20 mouse cellular contexts compared by ENCODE assay signal in genomic region chr1:150814917-150815316, GRCm38 (mm10).
A peak's percentile ranks its signal among the peaks of the same experiment; 100 is the strongest.
DNase-seq lines count a peak whose midpoint lies in the region; ATAC-seq and TF ChIP-seq lines count a peak whose summit lies in the region.
"Had no signal": no experiment of that assay in that cellular context is flagged by ENCODE, and none has a peak within 500 bp of the region (broad histone marks: within the 10 kb centered on the region; RNA-seq: fewer than 3 reads in every experiment).

No protein-coding gene starts in this region.

- no peak for ATAC-seq in heart, embryonic 12.5 days (ENCODE audit: insufficient number of reproducible peaks, low FRiP score)
- ATAC-seq in heart, postnatal 0 days (ENCODE audit: insufficient read depth, low read depth): peak; percentile 72
- ATAC-seq in kidney, postnatal 0 days (replicated peaks; ENCODE audit: low FRiP score, low read depth): no peak
- ATAC-seq: activated CD4-positive, CD25-positive, alpha-beta regulatory T cell, adult 4 months; forebrain, embryonic 15.5 days; hindbrain, postnatal 0 days; Patski had no signal

- no peaks in the 10 kb centered on the region for H3K9me3 ChIP-seq in heart, embryonic 12.5 days (replicated peaks)
- H3K9me3 ChIP-seq in heart, postnatal 0 days (replicated peaks; ENCODE audit: control insufficient read depth, low read length): no peaks in the 10 kb centered on the region
- H3K9me3 ChIP-seq in kidney, postnatal 0 days (replicated peaks; ENCODE audit: low read length): no peaks in the 10 kb centered on the region
- H3K9me3 ChIP-seq: embryonic facial prominence, embryonic 12.5 days; forebrain, embryonic 15.5 days; hindbrain, embryonic 13.5 days had no signal

- H3K27ac ChIP-seq in heart, embryonic 12.5 days (ENCODE audit: poor library complexity, severe bottlenecking): peak overlapping the region; percentile 54; the same call in 1 of the 2 replicates
- H3K27ac ChIP-seq in heart, postnatal 0 days (ENCODE audit: low read depth): 0 out of 2 replicates have a peak overlapping the region, but pooled peaks have one; percentile 16
- H3K27ac ChIP-seq in kidney, postnatal 0 days: no peak overlapping the region
- H3K27ac ChIP-seq: embryonic facial prominence, embryonic 12.5 days; forebrain, embryonic 15.5 days; hindbrain, embryonic 13.5 days; hindbrain, postnatal 0 days had no signal

- peaks cover 6% of the 10 kb centered on the region; the same call in 1 of the 2 replicates for H3K36me3 ChIP-seq in heart, embryonic 12.5 days
- H3K36me3 ChIP-seq in heart, postnatal 0 days (replicated peaks; ENCODE audit: control insufficient read depth, insufficient read depth, low read length): peaks cover 8% of the 10 kb centered on the region; the same call in 1 of the 2 replicates
- no peaks in the 10 kb centered on the region for H3K36me3 ChIP-seq in kidney, postnatal 0 days (ENCODE audit: insufficient read depth, low read length)
- H3K36me3 ChIP-seq: forebrain, embryonic 15.5 days; hindbrain, embryonic 13.5 days had no signal

- peaks cover 14% of the 10 kb centered on the region for H3K4me1 ChIP-seq in heart, embryonic 12.5 days (replicated peaks)
- peaks cover 12% of the 10 kb centered on the region for H3K4me1 ChIP-seq in heart, postnatal 0 days (ENCODE audit: control insufficient read depth, insufficient read depth)
- H3K4me1 ChIP-seq in kidney, postnatal 0 days (replicated peaks; ENCODE audit: insufficient read depth, low read length): no peaks in the 10 kb centered on the region
- H3K4me1 ChIP-seq: embryonic facial prominence, embryonic 12.5 days; forebrain, embryonic 15.5 days; hindbrain, embryonic 13.5 days had no signal

- H3K4me2 ChIP-seq in heart, embryonic 12.5 days: no peak overlapping the region
- no peak overlapping the region for H3K4me2 ChIP-seq in heart, postnatal 0 days (ENCODE audit: low read depth, low read length)
- H3K4me2 ChIP-seq in kidney, postnatal 0 days (ENCODE audit: low read length): no peak overlapping the region
- H3K4me2 ChIP-seq: embryonic facial prominence, embryonic 12.5 days; forebrain, embryonic 15.5 days; heart, embryonic 11.5 days; hindbrain, embryonic 13.5 days had no signal

- DNase-seq in heart, adult 8-10 months (ENCODE audit: low spot score): no peak
- peak; percentile 56 for DNase-seq in heart, postnatal 0 days (ENCODE audit: low spot score)
- DNase-seq in heart, postnatal 4 days: no peak
- DNase-seq in kidney, postnatal 0 days (ENCODE audit: low spot score): peak; percentile 50
- DNase-seq in kidney, postnatal 14 days: no peak
- DNase-seq: adrenal gland, postnatal 14 days; cerebellum, adult 11-12 months; cerebellum, adult 9-10 months; cerebellum, postnatal 25 days; gastrocnemius, postnatal 36 days; heart, adult 11 months had no signal

- no peak for TF ChIP-seq EP300 in heart, postnatal 0 days (IDR thresholded peaks at IDR 0.05; ENCODE audit: low read depth)

- TF ChIP-seq CTCF in heart, postnatal 0 days (IDR thresholded peaks at IDR 0.05; ENCODE audit: low read depth): no peak
- TF ChIP-seq CTCF in kidney, postnatal 0 days (IDR thresholded peaks at IDR 0.05; ENCODE audit: low read depth): no peak

- H3K27me3 ChIP-seq in heart, embryonic 12.5 days (replicated peaks): no peaks in the 10 kb centered on the region
- no peaks in the 10 kb centered on the region for H3K27me3 ChIP-seq in heart, postnatal 0 days (ENCODE audit: control insufficient read depth, insufficient read depth, low read length)
- no peaks in the 10 kb centered on the region for H3K27me3 ChIP-seq in kidney, postnatal 0 days (ENCODE audit: insufficient read depth, low read length)
- H3K27me3 ChIP-seq: CH12.LX; embryonic facial prominence, embryonic 12.5 days; forebrain, embryonic 15.5 days; hindbrain, embryonic 13.5 days; Patski had no signal

- no peak overlapping the region for H3K4me3 ChIP-seq in heart, embryonic 12.5 days
- H3K4me3 ChIP-seq in heart, postnatal 0 days (ENCODE audit: low read depth, low read length): no peak overlapping the region
- no peak overlapping the region for H3K4me3 ChIP-seq in kidney, postnatal 0 days (replicated peaks; ENCODE audit: low read depth, low read length)
- H3K4me3 ChIP-seq: embryonic facial prominence, embryonic 12.5 days; forebrain, embryonic 15.5 days; hindbrain, embryonic 13.5 days had no signal

- WGBS in heart, embryonic 12.5 days: 29% methylated on average over 4 of the region's 4 CpGs
- WGBS in heart, postnatal 0 days: 26% methylated on average over 4 of the region's 4 CpGs
- WGBS in kidney, postnatal 0 days: 35% methylated on average over 4 of the region's 4 CpGs

- H3K9ac ChIP-seq in heart, embryonic 12.5 days: no peak overlapping the region
- H3K9ac ChIP-seq in heart, postnatal 0 days (replicated peaks; ENCODE audit: low read depth, low read length): no peak overlapping the region
- H3K9ac ChIP-seq in kidney, postnatal 0 days (ENCODE audit: low read depth, low read length): no peak overlapping the region
- H3K9ac ChIP-seq: embryonic facial prominence, embryonic 12.5 days; forebrain, embryonic 15.5 days; hindbrain, embryonic 13.5 days had no signal

Comparison
In these comparisons a context has a peak if more than half of its experiments do, and no peak if none do; other contexts are left out.
1. DNase-seq: peak in heart, postnatal 0 days (single experiment) and kidney, postnatal 0 days (single experiment); none in heart, adult 8-10 months (single experiment), heart, postnatal 4 days (single experiment) and kidney, postnatal 14 days (single experiment).